Mouse (Mus musculus) limb, embryonic 15.5 days (tissue): Measurements from ENCODE around the gene Olfr223. TPM values are rescaled to one million over a fixed set of nuclear protein-coding genes. Genes with fewer than 3 reads are reported as not detected.

Source experiments
- ATAC-seq: fragments of 200-750 bp; cut with Nextera tagmentation; 2 replicates; pipeline ENCODE4 v1.8.0; 2017; ENCODE audit warnings: low read depth, moderate TSS enrichment; ENCODE audit not compliant: insufficient number of reproducible peaks, low FRiP score, low TSS enrichment
- H3K27ac ChIP-seq: fragments of 300-500 bp; sonication (generic); 2 replicates; pipeline ENCODE4 v1.5.1; 2015; ENCODE audit warnings: moderate library complexity, mild to moderate bottlenecking, inconsistent platforms
- H3K27me3 ChIP-seq: fragments of 300-500 bp; sonication (generic); 2 replicates; pipeline ENCODE4 v1.6.1; 2015; ENCODE audit warnings: inconsistent platforms
- H3K36me3 ChIP-seq: fragments of 300-500 bp; sonication (generic); 2 replicates; pipeline ENCODE4 v1.6.1; 2015; ENCODE audit warnings: inconsistent platforms
- H3K4me1 ChIP-seq: fragments of 300-500 bp; sonication (generic); 2 replicates; pipeline ENCODE4 v1.6.1; 2015; ENCODE audit warnings: inconsistent platforms
- H3K4me2 ChIP-seq: fragments of 300-500 bp; sonication (generic); 2 replicates; pipeline ENCODE4 v1.6.1; 2015; ENCODE audit warnings: mild to moderate bottlenecking, inconsistent platforms
- H3K4me3 ChIP-seq: fragments of 300-500 bp; sonication (generic); 2 replicates; pipeline ENCODE4 v1.5.1; 2015; ENCODE audit warnings: mild to moderate bottlenecking, inconsistent platforms
- H3K9ac ChIP-seq: fragments of 300-500 bp; sonication (generic); 2 replicates; pipeline ENCODE4 v1.6.1; 2015; ENCODE audit warnings: inconsistent platforms
- H3K9me3 ChIP-seq: fragments of 300-500 bp; sonication (generic); 2 replicates; pipeline ENCODE4 v1.6.1; 2016; ENCODE audit warnings: inconsistent platforms
- WGBS: fragments of 180-500 bp; shearing (Covaris S2); methylation state at CpG from one replicate; pipeline ENCODE4 v1.1.7; 2015; 5-methylcytosine and 5-hydroxymethylcytosine counted together
- polyA plus RNA-seq: library from polyadenylated mRNA; unstranded; fragments of >200 nt; fragmentation: Nextera tagmentation; extraction: Ambion mirVana; gene quantifications from 2 replicates; pipeline ENCODE4 v1.2.1, GENCODE M21; 2015

Gene Olfr223
- polyA plus RNA-seq, 1 experiment from 2014 or later: not detected

GRCm38 (mm10) chr11:59540123-59540522 lies 53.0 kb downstream of the Olfr223 start:
- 75% methylated on average over 3 of the region's 3 CpGs for WGBS
- H3K4me2 ChIP-seq: no peak overlapping the region

More at GRCm38 (mm10) chr11:59540123-59540522, 53.0 kb downstream of the Olfr223 start:
- no peak overlapping the region for H3K27ac ChIP-seq
- no peaks in the 10 kb centered on the region for H3K36me3 ChIP-seq
- H3K9me3 ChIP-seq: no peaks in the 10 kb centered on the region
- ATAC-seq: no peak
- peaks cover 15% of the 10 kb centered on the region for H3K4me1 ChIP-seq
- H3K27me3 ChIP-seq: no peaks in the 10 kb centered on the region
- H3K9ac ChIP-seq: no peak overlapping the region
- H3K4me3 ChIP-seq: no peak overlapping the region

Other genes starting within 250 kb of the Olfr223 start
- gene Prss38, start 217.6 kb downstream of the Olfr223 start, polyA plus RNA-seq: 0.12 TPM in 1 of 2 replicates, not detected in the other
- gene Jmjd4, start 143.2 kb downstream of the Olfr223 start, polyA plus RNA-seq: 11.2 and 11.7 TPM in 2 replicates
- 116 and 118 TPM in 2 replicates for gene Snap47, start 142.1 kb downstream of the Olfr223 start, polyA plus RNA-seq
- gene Zfp867, start 120.8 kb downstream of the Olfr223 start, polyA plus RNA-seq: 9.3 and 9.8 TPM in 2 replicates
- 18.1 and 20.3 TPM in 2 replicates for gene Zkscan17, start 66.5 kb downstream of the Olfr223 start, polyA plus RNA-seq
- gene Nlrp3, start 51.7 kb downstream of the Olfr223 start, polyA plus RNA-seq: 0.14 and 0.56 TPM in 2 replicates
- gene Olfr222, start 17.1 kb downstream of the Olfr223 start, polyA plus RNA-seq: not detected in 2 replicates
- gene Mprip, start 68.0 kb upstream of the Olfr223 start, polyA plus RNA-seq: 55.4 and 56.7 TPM in 2 replicates
- 2.0 TPM in 2 replicates for gene Pld6, start 194.4 kb upstream of the Olfr223 start, polyA plus RNA-seq
- 33.6 and 38.2 TPM in 2 replicates for gene Flcn, start 216.7 kb upstream of the Olfr223 start, polyA plus RNA-seq
- gene Nt5m, start 246.2 kb upstream of the Olfr223 start, polyA plus RNA-seq: 39.0 and 39.4 TPM in 2 replicates
- gene Cops3, start 246.5 kb upstream of the Olfr223 start, polyA plus RNA-seq: 177 and 178 TPM in 2 replicates